Mouse (Mus musculus) kidney, postnatal 0 days (tissue): ENCODE measurements around the gene Fam118a. TPM values are rescaled to one million over a fixed set of nuclear protein-coding genes. Genes with fewer than 3 reads are reported as not detected.

Source experiments
- ATAC-seq: fragments of 200-750 bp; cut with Nextera tagmentation; replicated peaks from 2 replicates; pipeline ENCODE4 v1.8.0; 2017; ENCODE audit warnings: low read depth, moderate number of reproducible peaks, moderate TSS enrichment, moderate library complexity; ENCODE audit not compliant: low FRiP score
- DNase-seq: peaks from one replicate; pipeline ENCODE4 v3.0.0-alpha.2; 2016; ENCODE audit warnings: low spot score
- H3K27ac ChIP-seq: fragments of 300-500 bp; sonication (generic); 2 replicates; pipeline ENCODE4 v1.5.1; 2014; ENCODE audit warnings: mild to moderate bottlenecking
- H3K27me3 ChIP-seq: fragments of 300-500 bp; sonication (generic); 2 replicates; pipeline ENCODE4 v1.6.1; 2014; ENCODE audit warnings: low read length, mixed read lengths; ENCODE audit not compliant: insufficient read depth
- H3K36me3 ChIP-seq: fragments of 300-500 bp; sonication (generic); 2 replicates; pipeline ENCODE4 v1.6.1; 2014; ENCODE audit warnings: low read length, mixed read lengths; ENCODE audit not compliant: insufficient read depth
- H3K4me1 ChIP-seq: fragments of 300-500 bp; sonication (generic); replicated peaks from 2 replicates; pipeline ENCODE4 v1.6.1; 2014; ENCODE audit warnings: antibody characterized with exemption, low read length, mixed read lengths; ENCODE audit not compliant: insufficient read depth
- H3K4me2 ChIP-seq: fragments of 300-500 bp; sonication (generic); 2 replicates; pipeline ENCODE4 v1.6.1; 2014; ENCODE audit warnings: mild to moderate bottlenecking, low read length, moderate library complexity, mixed read lengths
- H3K4me3 ChIP-seq: fragments of 300-500 bp; sonication (generic); replicated peaks from 2 replicates; pipeline ENCODE4 v1.5.1; 2014; ENCODE audit warnings: low read depth, low read length
- H3K9ac ChIP-seq: fragments of 300-500 bp; sonication (generic); 2 replicates; pipeline ENCODE4 v1.6.1; 2014; ENCODE audit warnings: low read depth, low read length
- H3K9me3 ChIP-seq: fragments of 300-500 bp; sonication (generic); replicated peaks from 2 replicates; pipeline ENCODE4 v1.6.1; 2016; ENCODE audit warnings: low read length, inconsistent platforms, mixed read lengths
- CTCF ChIP-seq: IDR thresholded peaks from 2 replicates; pipeline ENCODE4 v1.5.1; 2016; ENCODE audit warnings: antibody characterized with exemption, low read depth, mild to moderate bottlenecking, moderate library complexity
- WGBS: fragments of 180-500 bp; shearing (Covaris S2); extraction: QIAGEN DNeasy Blood & Tissue Kit; methylation state at CpG from one replicate; pipeline ENCODE4 v1.1.7; 2014; 5-methylcytosine and 5-hydroxymethylcytosine counted together
- polyA plus RNA-seq: library from polyadenylated mRNA; unstranded; fragments of >200 nt; fragmentation: Nextera tagmentation; extraction: Ambion mirVana; gene quantifications from 2 replicates; pipeline ENCODE4 v1.2.1, GENCODE M21; 2015

The Fam118a gene
- polyA plus RNA-seq, 1 experiment from 2014 or later, result 18.4 TPM

DNA sequence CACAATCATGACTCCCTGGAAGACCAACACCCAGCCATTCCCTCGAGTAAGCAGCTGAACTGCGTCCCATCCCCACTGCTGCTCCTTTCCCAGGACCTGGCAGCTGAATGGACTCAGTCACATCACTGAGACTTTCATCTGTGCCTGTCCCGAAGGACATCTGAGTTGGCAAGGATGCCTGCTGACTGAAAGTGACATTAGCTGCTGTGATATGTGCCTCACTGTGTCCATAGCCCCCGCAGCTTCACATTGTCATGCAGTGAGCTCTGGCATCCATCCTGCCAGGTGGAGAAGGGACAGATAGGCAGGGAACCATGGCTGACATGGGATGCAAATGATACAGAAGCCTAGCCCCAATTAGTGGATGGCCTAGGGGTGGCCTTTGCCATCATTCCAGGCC, 26.4 kb downstream of the Fam118a start:
- H3K27ac ChIP-seq, result no peak overlapping the region
- no peak for TF ChIP-seq CTCF
- H3K4me1 ChIP-seq, result no peaks in the 10 kb centered on the region
- H3K4me2 ChIP-seq, result no peak overlapping the region
- no peak overlapping the region for H3K9ac ChIP-seq
- no peak for ATAC-seq
- H3K4me3 ChIP-seq, result no peak overlapping the region
- 86% methylated on average over 4 of the region's 4 CpGs for WGBS
- peaks cover 30% of the 10 kb centered on the region for H3K36me3 ChIP-seq
- H3K9me3 ChIP-seq, result no peaks in the 10 kb centered on the region
- no peaks in the 10 kb centered on the region for H3K27me3 ChIP-seq
- DNase-seq, result no peak

DNA sequence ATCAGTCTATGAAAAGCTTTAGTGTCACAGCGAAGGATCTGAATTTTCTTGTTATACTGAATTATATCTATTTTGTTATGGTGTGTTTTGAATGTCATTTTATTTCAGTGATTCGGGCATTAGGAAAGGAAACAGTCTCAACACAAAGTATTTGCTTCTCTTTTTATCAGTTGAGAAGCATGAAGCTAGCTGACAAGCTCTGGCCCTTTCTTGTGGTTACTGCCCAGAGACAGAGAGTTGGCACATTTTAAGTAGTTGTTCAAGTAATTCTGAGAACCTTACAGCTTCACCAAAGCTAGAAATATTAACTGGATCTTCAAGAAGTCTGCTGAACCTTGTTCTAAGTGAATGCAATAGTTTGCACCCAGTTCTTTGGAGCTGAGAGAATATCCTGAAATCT, 34.7 kb downstream of the Fam118a start:
- Histone ChIP-seq H3K4me2 (no peak overlapping the region), H3K9ac (no peak overlapping the region)

GRCm38 (mm10) chr15:85070561-85070960, 41.8 kb downstream of the Fam118a start:
- no peak overlapping the region for H3K4me3 ChIP-seq
- H3K27ac ChIP-seq, result no peak overlapping the region
- no peak overlapping the region for H3K4me2 ChIP-seq
- no peaks in the 10 kb centered on the region for H3K4me1 ChIP-seq
- H3K9me3 ChIP-seq, result no peaks in the 10 kb centered on the region
- DNase-seq, result peak; percentile 80
- 38% methylated on average over 2 of the region's 2 CpGs for WGBS
- peak; percentile 89 for TF ChIP-seq CTCF
- no peak overlapping the region for H3K9ac ChIP-seq
- no peaks in the 10 kb centered on the region for H3K36me3 ChIP-seq
- H3K27me3 ChIP-seq, result no peaks in the 10 kb centered on the region
- no peak for ATAC-seq

More for the DNA sequence above, 34.7 kb downstream of the Fam118a start:
- no peak for TF ChIP-seq CTCF
- Histone ChIP-seq H3K9me3 (no peaks in the 10 kb centered on the region), H3K27ac (no peak overlapping the region), H3K4me1 (no peaks in the 10 kb centered on the region), H3K4me3 (no peak overlapping the region), H3K36me3 (peaks cover 14% of the 10 kb centered on the region; the same call in 1 of the 2 replicates), H3K27me3 (no peaks in the 10 kb centered on the region)
- WGBS, result 95% methylated on average over 2 of the region's 2 CpGs
- ATAC-seq, result no peak
- DNase-seq, result no peak

DNA sequence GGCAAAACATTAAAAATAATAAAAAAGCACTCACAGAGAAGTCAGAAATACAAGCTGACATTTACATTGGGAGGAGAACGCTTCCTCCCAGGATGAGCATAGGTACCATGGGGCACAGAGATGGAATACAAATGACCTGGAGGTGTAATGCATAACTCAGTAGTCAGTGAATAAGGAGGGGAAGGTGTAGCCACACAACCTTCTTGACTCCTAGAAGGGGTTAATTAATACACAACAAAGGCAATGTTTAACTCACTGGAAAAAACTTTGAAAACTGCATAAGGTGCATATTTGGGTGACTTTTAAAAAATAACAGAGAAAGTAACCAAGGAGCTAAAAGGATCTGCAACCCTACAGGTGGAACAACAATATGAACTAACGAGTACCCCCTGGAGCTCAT, 43.9 kb downstream of the Fam118a start:
- no peak overlapping the region for H3K4me3 ChIP-seq
- TF ChIP-seq CTCF, result no peak
- WGBS, result 69% methylated on average over 2 of the region's 2 CpGs
- H3K9me3 ChIP-seq, result no peaks in the 10 kb centered on the region
- no peak overlapping the region for H3K4me2 ChIP-seq
- no peak overlapping the region for H3K9ac ChIP-seq
- ATAC-seq (peak; percentile 63; the same call in 1 of the 2 replicates), DNase-seq (no peak)
- H3K4me1 ChIP-seq, result no peaks in the 10 kb centered on the region
- no peak overlapping the region for H3K27ac ChIP-seq
- no peaks in the 10 kb centered on the region for H3K36me3 ChIP-seq
- no peaks in the 10 kb centered on the region for H3K27me3 ChIP-seq

DNA sequence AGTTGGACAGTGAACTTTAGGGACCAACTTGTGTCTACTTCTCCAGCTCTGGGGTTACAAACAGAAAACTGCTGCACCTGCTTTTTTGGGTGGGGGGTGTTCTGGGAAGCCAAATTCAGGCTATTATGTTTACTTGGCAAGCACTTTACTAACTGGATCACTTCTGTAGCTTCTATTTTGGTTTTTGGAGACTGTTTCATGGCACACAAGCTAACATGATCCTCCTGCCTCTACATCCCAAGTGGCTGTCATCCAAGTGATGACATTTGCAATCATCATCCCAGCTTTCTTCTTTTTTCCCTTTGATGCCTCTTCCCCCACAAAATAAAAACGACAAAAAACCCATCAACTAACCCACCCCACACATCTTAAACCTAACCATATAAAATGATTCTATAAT, 56.9 kb downstream of the Fam118a start:
- TF ChIP-seq CTCF, result no peak
- no peaks in the 10 kb centered on the region for H3K9me3 ChIP-seq
- no peak overlapping the region for H3K4me2 ChIP-seq
- no peak overlapping the region for H3K4me3 ChIP-seq
- no peak overlapping the region for H3K27ac ChIP-seq
- no peak for ATAC-seq
- H3K4me1 ChIP-seq, result no peaks in the 10 kb centered on the region
- no peaks in the 10 kb centered on the region for H3K27me3 ChIP-seq
- no peak for DNase-seq
- no peaks in the 10 kb centered on the region for H3K36me3 ChIP-seq
- WGBS, result 58% methylated on average over 1 of the region's 1 CpGs
- H3K9ac ChIP-seq, result no peak overlapping the region

Other genes with a start within 250 kb of the Fam118a start
- 0.15 and 0.24 TPM in 2 replicates for gene Phf21b, start 172.9 kb upstream of the Fam118a start, polyA plus RNA-seq
- gene Gm29666, start 108.9 kb upstream of the Fam118a start, polyA plus RNA-seq, result 0.25 and 0.26 TPM in 2 replicates
- 22.4 and 26.3 TPM in 2 replicates for gene Nup50, start 105.5 kb upstream of the Fam118a start, polyA plus RNA-seq
- gene 5031439G07Rik, start 40.4 kb upstream of the Fam118a start, polyA plus RNA-seq, result 5.8 and 10.0 TPM in 2 replicates
- gene Upk3a, start 11.8 kb upstream of the Fam118a start, polyA plus RNA-seq, result 73.7 and 104 TPM in 2 replicates
- 0.15 and 0.29 TPM in 2 replicates for gene Smc1b, start 103.0 kb downstream of the Fam118a start, polyA plus RNA-seq
- gene Ribc2, start 103.1 kb downstream of the Fam118a start, polyA plus RNA-seq, result 0.41 and 0.61 TPM in 2 replicates
- gene Fbln1, start 177.0 kb downstream of the Fam118a start, polyA plus RNA-seq, result 114 and 118 TPM in 2 replicates